Mouse (Mus musculus) kidney, adult 9 months (tissue): Measurements from ENCODE around the gene Zdhhc16.
A peak's percentile ranks its signal among the peaks of the same experiment; 100 is the strongest.

Source experiments
- DNase-seq: peaks from one replicate; pipeline ENCODE4 v3.0.0; 2022

The Zdhhc16 gene

DNA sequence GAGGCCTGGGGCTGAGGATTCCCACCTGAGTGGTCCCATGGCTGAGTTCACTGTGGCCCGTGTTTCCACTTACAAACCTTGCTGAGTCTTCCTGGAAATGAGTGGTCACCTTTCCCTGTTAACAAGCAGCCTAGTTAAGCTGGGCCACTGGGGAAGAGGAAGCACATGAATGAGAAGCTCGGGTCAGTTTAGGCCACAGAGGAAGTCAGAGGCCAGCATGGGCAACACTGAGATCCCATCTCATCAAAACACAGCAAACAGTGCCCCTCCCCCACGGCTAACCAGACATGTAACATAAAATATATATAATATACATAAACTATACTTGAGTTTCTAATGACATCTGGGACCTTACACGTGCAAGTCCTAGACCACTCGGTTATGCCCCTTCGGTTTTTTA is 56.5 kb downstream of the Zdhhc16 start:
- DNase-seq = no peak

DNA sequence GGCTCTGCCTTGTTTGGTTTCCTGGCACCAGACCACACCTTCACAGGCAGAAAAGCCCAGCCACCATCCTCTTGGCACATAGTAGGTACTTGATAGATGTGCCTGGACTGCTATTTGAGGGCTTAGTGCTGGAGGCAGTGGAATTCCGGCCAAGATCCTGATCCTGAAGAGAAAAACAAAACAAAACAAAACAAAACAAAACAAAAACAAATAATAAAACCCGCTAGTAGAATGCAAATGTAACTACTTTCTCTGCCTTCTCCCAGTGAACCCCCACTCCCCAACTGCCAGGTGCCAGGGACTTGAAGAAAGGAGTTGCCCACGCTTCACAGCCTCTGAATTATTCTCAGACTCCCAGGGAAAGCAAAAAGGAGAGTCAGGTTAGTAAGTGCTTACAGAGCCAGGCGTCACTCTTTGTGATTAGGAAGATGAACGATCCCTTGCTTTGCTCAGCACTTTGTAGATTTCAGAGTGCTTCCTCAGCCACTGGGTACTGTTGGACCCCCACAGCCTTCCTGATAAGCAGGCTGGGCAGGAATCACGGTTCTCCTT is 58.7 kb downstream of the Zdhhc16 start:
- no peak for DNase-seq

DNA sequence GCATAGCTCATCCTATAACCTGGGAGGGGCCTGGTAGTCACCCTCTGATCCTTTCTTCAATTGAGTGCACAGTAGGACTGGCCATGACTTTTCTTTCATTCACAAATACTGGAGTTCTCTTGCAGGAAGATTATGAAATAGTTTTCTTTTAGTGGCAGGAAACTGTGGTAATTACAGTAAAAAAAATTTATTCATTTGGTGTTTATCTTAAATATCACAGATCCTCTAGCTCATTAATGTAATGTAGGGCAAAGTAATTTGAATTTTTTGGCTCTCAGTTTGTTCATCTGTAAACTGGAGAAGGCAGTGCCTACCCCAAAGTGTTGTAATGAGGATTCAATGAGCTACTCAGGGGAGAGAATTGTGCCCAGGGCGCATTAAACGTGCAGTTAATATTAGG is 59.7 kb downstream of the Zdhhc16 start:
- no peak for DNase-seq

DNA sequence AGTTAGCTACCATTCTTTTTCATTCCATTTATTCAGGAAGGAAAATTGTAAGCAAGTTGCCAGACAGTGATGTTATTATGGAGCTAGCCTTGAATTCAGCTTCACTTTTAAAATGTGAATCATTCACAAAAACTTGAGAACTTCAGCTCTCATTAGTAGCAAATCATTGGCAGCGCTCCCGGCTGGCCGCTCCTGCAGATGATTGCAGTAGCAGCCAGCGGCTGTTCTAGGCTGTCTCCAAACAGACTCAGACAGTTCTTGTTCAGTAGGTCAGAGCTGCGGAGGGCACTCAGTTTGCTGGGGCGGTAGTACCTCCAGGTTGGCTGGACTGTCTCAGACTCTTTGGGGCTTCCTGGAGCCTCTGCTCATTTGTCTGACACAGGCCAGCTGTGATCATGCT is 60.2 kb downstream of the Zdhhc16 start:
- DNase-seq = peak; percentile 92
